9 mouse cellular contexts compared by ENCODE assay signal in the genomic region with DNA sequence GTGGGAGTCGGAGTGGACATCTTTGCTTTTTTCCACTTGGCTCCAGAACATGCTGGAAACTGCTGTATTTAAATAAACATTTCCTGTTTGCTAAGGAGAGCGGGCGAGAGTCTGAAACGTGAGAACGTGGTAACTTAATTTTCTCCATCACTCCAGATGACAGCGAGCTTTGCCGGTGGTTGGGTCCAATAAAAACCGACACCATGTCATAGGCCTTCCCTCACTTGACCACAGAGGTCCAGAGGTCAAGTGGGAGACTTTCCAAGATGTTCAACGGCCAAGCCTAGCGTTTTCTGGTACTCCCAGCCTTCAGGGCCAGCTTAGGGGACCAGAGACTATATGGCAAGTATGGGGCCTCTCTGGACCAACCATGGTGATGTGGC. TPM values are rescaled to one million over a fixed set of nuclear protein-coding genes. Genes with fewer than 3 reads are reported as not detected.
DNase-seq lines count a peak whose midpoint lies in the region; ATAC-seq lines count a peak whose summit lies in the region.
"Had no signal": no experiment of that assay in that cellular context is flagged by ENCODE, and none has a peak within 500 bp of the region (broad histone marks: within the 10 kb centered on the region; RNA-seq: fewer than 3 reads in every experiment).

No protein-coding gene starts in this region.

- H3K27ac ChIP-seq in kidney, embryonic 16.5 days (ENCODE audit: low read length): peak overlapping the region; percentile 57; the same call in 1 of the 2 replicates
- H3K27ac ChIP-seq in lung, embryonic 16.5 days (ENCODE audit: low read length): peak overlapping the region; percentile 84

- H3K4me1 ChIP-seq in kidney, embryonic 16.5 days (ENCODE audit: insufficient read depth, low read length): peaks cover 53% of the 10 kb centered on the region
- peaks cover 28% of the 10 kb centered on the region for H3K4me1 ChIP-seq in lung, embryonic 16.5 days (replicated peaks; ENCODE audit: control insufficient read depth, insufficient read depth, low read length)

- WGBS in kidney, embryonic 16.5 days: 14% methylated on average over 10 of the region's 10 CpGs
- WGBS in lung, embryonic 16.5 days: 5% methylated on average over 10 of the region's 10 CpGs

- intact Hi-C loops in heart, postnatal 25 days (cut with DNase I): no loop called here

- DNase-seq in heart, adult 11 months: peak; percentile 96
- DNase-seq in heart, postnatal 25 days (ENCODE audit: low spot score): no peak
- DNase-seq in embryo, embryonic 11 days: peak; percentile 38
- no peak for DNase-seq in cerebellum, postnatal 4 days (ENCODE audit: low spot score in 2 of 2)
- no peak for DNase-seq in right cerebral cortex, postnatal 14 days
- no peak for DNase-seq in gastrocnemius, postnatal 25 days

- H3K36me3 ChIP-seq in kidney, embryonic 16.5 days (ENCODE audit: insufficient read depth, low read length): no peaks in the 10 kb centered on the region
- H3K36me3 ChIP-seq in lung, embryonic 16.5 days (ENCODE audit: control insufficient read depth, insufficient read depth, low read length): no peaks in the 10 kb centered on the region

- peaks cover 24% of the 10 kb centered on the region for H3K27me3 ChIP-seq in kidney, embryonic 16.5 days (ENCODE audit: insufficient read depth, low read length)
- H3K27me3 ChIP-seq in lung, embryonic 16.5 days (ENCODE audit: control insufficient read depth, insufficient read depth, low read depth, low read length): peaks cover 21% of the 10 kb centered on the region

- H3K9ac ChIP-seq in kidney, embryonic 16.5 days (replicated peaks; ENCODE audit: low read length): no peak overlapping the region; the same call in 1 of the 2 replicates
- no peak overlapping the region for H3K9ac ChIP-seq in lung, embryonic 16.5 days (ENCODE audit: low read length)

- no peak for ATAC-seq in kidney, embryonic 16.5 days (ENCODE audit: low FRiP score, low TSS enrichment)
- ATAC-seq in lung, embryonic 16.5 days (ENCODE audit: low read depth): peak; percentile 31; the same call in 1 of the 2 replicates

- peak overlapping the region; percentile 91; the same call in 1 of the 2 replicates for H3K4me2 ChIP-seq in kidney, embryonic 16.5 days (replicated peaks; ENCODE audit: low read depth, low read length)
- peak overlapping the region; percentile 66 for H3K4me2 ChIP-seq in lung, embryonic 16.5 days (ENCODE audit: low read depth, low read length)

- no peak overlapping the region for H3K4me3 ChIP-seq in kidney, embryonic 16.5 days (ENCODE audit: low read length)
- H3K4me3 ChIP-seq in lung, embryonic 16.5 days (ENCODE audit: low read length): no peak overlapping the region

- no peaks in the 10 kb centered on the region for H3K9me3 ChIP-seq in kidney, embryonic 16.5 days (ENCODE audit: low read length)
- H3K9me3 ChIP-seq in lung, embryonic 16.5 days (ENCODE audit: control insufficient read depth, low read length): no peaks in the 10 kb centered on the region

RNA-seq across cellular contexts. Expression of a gene that starts 4.1 kb away (rescaled TPM):
- total RNA-seq in heart, postnatal 25 days (2021): 10 to 100 TPM; 12.7 to 15.4 TPM
- polyA plus RNA-seq in kidney, embryonic 16.5 days (2015; fragmentation: Nextera tagmentation; extraction: Ambion mirVana): 7.3 and 8.3 TPM in 2 replicates
- 9.1 and 9.2 TPM in 2 replicates for polyA plus RNA-seq in lung, embryonic 16.5 days (2015; fragmentation: Nextera tagmentation; extraction: Ambion mirVana)
- total RNA-seq in gastrocnemius, postnatal 25 days (2021): 10 to 100 TPM in 1 of 2 experiments, 1 to 10 TPM in 1; 9.5 to 13.2 TPM
- total RNA-seq: common myeloid progenitor, adult 5-6 weeks had no signal

Comparison
In these comparisons a context has a peak if more than half of its experiments do, and no peak if none do; other contexts are left out.
1. DNase-seq: peak in heart, adult 11 months (single experiment) and embryo, embryonic 11 days (single experiment); none in heart, postnatal 25 days (single experiment), cerebellum, postnatal 4 days (0 of 2), right cerebral cortex, postnatal 14 days (single experiment) and gastrocnemius, postnatal 25 days (single experiment).